Mouse (Mus musculus) neural tube, embryonic 11.5 days (tissue): ENCODE data around the gene Foxe3. TPM values are rescaled to one million over a fixed set of nuclear protein-coding genes. Genes with fewer than 3 reads are reported as not detected.

Experiments used
- polyA plus RNA-seq: library from polyadenylated mRNA; unstranded; fragments of >200 nt; fragmentation: Nextera tagmentation; extraction: Ambion mirVana; gene quantifications from 2 replicates; pipeline ENCODE4 v1.2.1, GENCODE M21; 2014

Gene Foxe3
- polyA plus RNA-seq, 1 experiment from 2014 or later = not detected

Other genes with a start within 250 kb of the Foxe3 start
- not detected in 2 replicates for gene Gm12830, start 104.3 kb downstream of the Foxe3 start, polyA plus RNA-seq
- gene Foxd2, start 17.1 kb downstream of the Foxe3 start, polyA plus RNA-seq = 0.53 and 1.2 TPM in 2 replicates
- 141 and 150 TPM in 2 replicates for gene Cmpk1, start 61.2 kb upstream of the Foxe3 start, polyA plus RNA-seq
- 15.3 and 18.9 TPM in 2 replicates for gene Stil, start 74.1 kb upstream of the Foxe3 start, polyA plus RNA-seq
- 6.7 and 7.5 TPM in 2 replicates for gene Tal1, start 130.4 kb upstream of the Foxe3 start, polyA plus RNA-seq
- gene Pdzk1ip1, start 162.7 kb upstream of the Foxe3 start, polyA plus RNA-seq = 9.7 and 14.7 TPM in 2 replicates
- gene Cyp4x1, start 208.3 kb upstream of the Foxe3 start, polyA plus RNA-seq = 1.2 and 2.3 TPM in 2 replicates